Mouse (Mus musculus) erythroid progenitor cell, adult 5-6 weeks (primary cell): Measurements from ENCODE around the gene Cfap44. TPM values are rescaled to one million over a fixed set of nuclear protein-coding genes. Genes with fewer than 3 reads are reported as not detected.

Source experiments
- ATAC-seq: replicated peaks from 2 replicates; pipeline ENCODE4 v1.8.0; 2016; ENCODE audit warnings: moderate number of reproducible peaks, mild to moderate bottlenecking, moderate TSS enrichment, inconsistent platforms; ENCODE audit not compliant: poor library complexity, low FRiP score, severe bottlenecking
- total RNA-seq, 2 experiments: library from RNA; stranded (forward) in 1 of 2; stranded (reverse) in 1 of 2; fragments of 150-400 nt in 1 of 2; fragments of 186-747, 209-891 nt in 1 of 2; gene quantifications; 2 replicates each; pipeline versions ENCODE4 v1.2.3 to v1.2.4; 2015 to 2017; ENCODE audit warnings: low replicate concordance in 2 of 2

The Cfap44 gene
- total RNA-seq, 2 experiments from 2014 or later = not detected

- ATAC-seq = no peak
Measured at GRCm38 (mm10) chr16:44526689-44527088, 132.1 kb downstream of the Cfap44 start.

- no peak for ATAC-seq
Measured at GRCm38 (mm10) chr16:44527218-44527905, 132.8 kb downstream of the Cfap44 start.

- ATAC-seq = no peak
Measured at GRCm38 (mm10) chr16:44528955-44529354, 134.4 kb downstream of the Cfap44 start.

GRCm38 (mm10) chr16:44529691-44530090 is 135.1 kb downstream of the Cfap44 start:
- ATAC-seq = no peak

GRCm38 (mm10) chr16:44530191-44530590 is 135.6 kb downstream of the Cfap44 start:
- no peak for ATAC-seq

- no peak for ATAC-seq
Measured at GRCm38 (mm10) chr16:44530829-44531228, 136.2 kb downstream of the Cfap44 start.

GRCm38 (mm10) chr16:44531239-44531797 is 136.7 kb downstream of the Cfap44 start:
- ATAC-seq = no peak

Other genes with a start within 250 kb of the Cfap44 start
- gene Usf3, start 221.6 kb upstream of the Cfap44 start, total RNA-seq (2015; ENCODE audit: low replicate concordance) = 24.3 and 30.3 TPM in 2 replicates
- gene Usf3, start 221.6 kb upstream of the Cfap44 start, total RNA-seq (2017; ENCODE audit: low replicate concordance) = 13.1 and 16.0 TPM in 2 replicates
- gene Sidt1, start 61.6 kb upstream of the Cfap44 start, total RNA-seq (2015; ENCODE audit: low replicate concordance) = 3.2 TPM in 1 of 2 replicates, not detected in the other
- gene Sidt1, start 61.6 kb upstream of the Cfap44 start, total RNA-seq (2017; ENCODE audit: low replicate concordance) = 0.90 TPM in 1 of 2 replicates, not detected in the other
- gene Spice1, start 47.7 kb upstream of the Cfap44 start, total RNA-seq (2015; ENCODE audit: low replicate concordance) = 16.9 and 39.4 TPM in 2 replicates
- 11.5 and 23.9 TPM in 2 replicates for gene Spice1, start 47.7 kb upstream of the Cfap44 start, total RNA-seq (2017; ENCODE audit: low replicate concordance)
- gene Boc, start 164.1 kb downstream of the Cfap44 start, total RNA-seq (2015; ENCODE audit: low replicate concordance) = not detected in 2 replicates
- gene Boc, start 164.1 kb downstream of the Cfap44 start, total RNA-seq (2017; ENCODE audit: low replicate concordance) = not detected in 2 replicates